Mouse (Mus musculus): ENCODE data around the gene Bmpr1a. TPM values are rescaled to one million over a fixed set of nuclear protein-coding genes. Genes with fewer than 3 reads are reported as not detected.

Bmpr1a gene
- polyA plus RNA-seq, 1 experiment from 2014 or later = 44.9 TPM

GRCm38 (mm10) chr14:34514120-34514519 lies 11.0 kb upstream of the Bmpr1a start:
- Histone ChIP-seq H3K4me3 (ENCODE audit: low read depth, low read length) (no peak overlapping the region), H3K4me2 (replicated peaks; ENCODE audit: low read depth, low read length) (no peak overlapping the region), H3K36me3 (ENCODE audit: control insufficient read depth, insufficient read depth, low read length) (no peaks in the 10 kb centered on the region), H3K9ac (ENCODE audit: low read depth, low read length) (no peak overlapping the region), H3K4me1 (replicated peaks; ENCODE audit: control insufficient read depth, insufficient read depth, low read length) (no peaks in the 10 kb centered on the region), H3K27ac (ENCODE audit: low read depth, low read length) (no peak overlapping the region), H3K9me3 (ENCODE audit: control insufficient read depth, low read length) (no peaks in the 10 kb centered on the region), H3K27me3 (ENCODE audit: control insufficient read depth, insufficient read depth, low read length) (no peaks in the 10 kb centered on the region)
- no peak for DNase-seq (ENCODE audit: low spot score)
- 60% methylated on average over 6 of the region's 6 CpGs for WGBS
- no peak for ATAC-seq (ENCODE audit: low FRiP score)

DNA sequence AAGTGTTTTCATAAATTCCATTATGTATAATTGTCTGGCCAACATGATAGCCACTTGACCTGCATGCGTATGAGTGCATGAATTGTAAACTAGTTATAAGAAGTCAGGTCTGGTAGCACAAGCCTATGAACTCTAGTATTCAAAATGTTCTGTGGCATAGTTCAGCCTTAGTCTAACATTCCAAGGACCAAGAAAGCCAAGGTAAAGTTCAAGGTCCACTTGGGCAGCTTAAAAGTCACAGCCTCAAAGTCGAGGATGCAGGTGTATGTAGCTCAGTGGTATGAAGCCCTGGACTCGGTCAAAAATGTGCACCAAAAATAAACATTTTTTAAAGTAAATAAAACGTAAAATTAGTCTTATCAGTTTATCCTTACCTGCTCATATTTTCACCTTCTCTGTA lies 9.5 kb upstream of the Bmpr1a start:
- H3K9ac ChIP-seq (ENCODE audit: low read depth, low read length) = no peak overlapping the region
- ATAC-seq (ENCODE audit: low FRiP score) (no peak), DNase-seq (ENCODE audit: low spot score) (no peak)
- H3K4me3 ChIP-seq (ENCODE audit: low read depth, low read length) = no peak overlapping the region
- H3K27me3 ChIP-seq (ENCODE audit: control insufficient read depth, insufficient read depth, low read length) = no peaks in the 10 kb centered on the region
- WGBS = 86% methylated on average over 4 of the region's 4 CpGs
- no peak overlapping the region for H3K27ac ChIP-seq (ENCODE audit: low read depth, low read length)
- H3K9me3 ChIP-seq (ENCODE audit: control insufficient read depth, low read length) = no peaks in the 10 kb centered on the region
- 0 out of 2 replicates have a peak, but pooled peaks cover 2% of the 10 kb centered on the region for H3K4me1 ChIP-seq (replicated peaks; ENCODE audit: control insufficient read depth, insufficient read depth, low read length)
- no peaks in the 10 kb centered on the region for H3K36me3 ChIP-seq (ENCODE audit: control insufficient read depth, insufficient read depth, low read length)
- H3K4me2 ChIP-seq (replicated peaks; ENCODE audit: low read depth, low read length) = no peak overlapping the region

DNA sequence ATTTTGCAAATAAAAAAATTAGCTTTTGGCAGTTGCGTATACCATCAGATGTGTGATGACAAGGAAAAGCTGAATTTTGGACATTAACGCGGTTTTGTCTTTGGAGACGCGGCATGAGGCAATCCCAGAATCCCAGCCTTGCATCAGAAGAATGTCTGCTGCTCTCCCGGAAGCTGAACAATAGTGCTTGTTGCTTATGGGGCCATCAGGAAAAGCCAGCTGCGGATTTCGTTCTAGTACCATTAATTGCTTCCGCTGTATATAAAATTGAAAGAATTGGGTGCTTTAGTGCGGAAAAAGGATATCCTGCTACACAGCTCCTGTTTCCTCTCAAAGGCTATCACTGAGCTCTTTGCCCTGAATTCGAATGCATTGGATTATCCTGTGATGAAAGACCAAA lies 8.8 kb upstream of the Bmpr1a start:
- ATAC-seq (ENCODE audit: low FRiP score) = no peak
- no peak overlapping the region for H3K4me3 ChIP-seq (ENCODE audit: low read depth, low read length)
- no peaks in the 10 kb centered on the region for H3K36me3 ChIP-seq (ENCODE audit: control insufficient read depth, insufficient read depth, low read length)
- no peak overlapping the region for H3K9ac ChIP-seq (ENCODE audit: low read depth, low read length)
- H3K4me2 ChIP-seq (replicated peaks; ENCODE audit: low read depth, low read length) = no peak overlapping the region
- no peaks in the 10 kb centered on the region for H3K27me3 ChIP-seq (ENCODE audit: control insufficient read depth, insufficient read depth, low read length)
- H3K4me1 ChIP-seq (replicated peaks; ENCODE audit: control insufficient read depth, insufficient read depth, low read length) = 0 out of 2 replicates have a peak, but pooled peaks cover 2% of the 10 kb centered on the region
- H3K9me3 ChIP-seq (ENCODE audit: control insufficient read depth, low read length) = no peaks in the 10 kb centered on the region
- no peak for DNase-seq (ENCODE audit: low spot score)
- H3K27ac ChIP-seq (ENCODE audit: low read depth, low read length) = no peak overlapping the region
- 86% methylated on average over 11 of the region's 11 CpGs for WGBS

DNA sequence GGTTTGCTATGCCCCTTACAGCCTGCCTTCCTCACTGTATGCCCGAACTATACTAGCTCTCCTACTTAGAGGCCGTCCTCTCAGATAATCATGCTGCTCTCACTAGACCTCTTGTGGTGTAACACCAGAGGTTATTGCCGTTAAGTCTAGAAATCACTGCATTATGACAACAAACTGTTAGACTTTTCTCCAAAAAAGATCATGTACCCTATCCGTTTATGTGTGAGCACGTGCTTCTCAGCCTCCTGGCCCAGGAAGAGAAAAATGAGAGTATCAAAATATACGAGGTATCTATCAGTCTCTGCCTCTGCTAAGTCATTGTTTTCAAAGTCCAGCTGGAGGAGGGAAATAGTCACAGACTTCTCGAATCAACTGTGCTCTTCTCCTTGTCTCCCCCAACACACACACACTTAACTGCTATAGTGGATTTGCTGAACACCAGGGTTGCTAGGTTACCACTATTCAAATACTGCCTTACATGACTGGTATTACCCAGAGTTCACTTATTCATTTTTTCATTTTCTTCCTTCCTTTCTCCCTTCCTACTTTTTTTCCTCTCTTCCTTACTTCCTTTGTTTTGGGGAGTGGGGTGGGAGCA lies 5.8 kb upstream of the Bmpr1a start:
- no peak for DNase-seq (ENCODE audit: low spot score)
- H3K9me3 ChIP-seq (ENCODE audit: control insufficient read depth, low read length) = no peaks in the 10 kb centered on the region

DNA sequence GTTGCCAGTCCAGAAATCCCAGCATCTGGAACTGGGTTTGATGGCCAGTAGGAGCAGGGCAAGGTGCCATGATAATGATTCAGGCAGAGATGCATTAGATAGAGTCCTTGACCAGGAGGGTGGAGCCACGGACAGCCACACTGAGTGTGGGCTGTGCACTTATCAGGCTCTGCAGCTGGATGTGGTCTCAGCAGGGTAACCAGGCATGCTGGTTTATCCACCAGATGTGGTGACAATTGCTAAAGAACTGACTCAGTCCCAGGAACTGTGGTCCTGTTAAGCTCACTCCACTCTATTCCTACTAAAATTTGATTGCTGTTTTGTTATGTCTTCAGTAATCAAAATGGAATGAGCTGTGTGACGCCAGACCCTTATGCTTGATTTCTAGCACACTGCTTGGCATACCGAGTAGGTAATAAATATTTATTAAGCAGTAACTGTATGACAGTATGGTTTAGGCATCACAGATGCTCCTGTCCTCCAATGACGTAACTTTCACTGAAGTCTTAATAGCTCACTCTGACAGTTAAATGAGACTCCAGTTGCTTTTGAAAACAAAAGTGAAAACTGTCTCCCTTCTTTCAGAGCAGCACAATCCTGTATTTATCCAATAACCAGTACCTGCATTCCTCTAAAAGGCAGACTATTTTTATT lies 5.2 kb upstream of the Bmpr1a start:
- Histone ChIP-seq H3K4me3 (ENCODE audit: low read depth, low read length) (no peak overlapping the region), H3K9ac (ENCODE audit: low read depth, low read length) (no peak overlapping the region), H3K4me2 (replicated peaks; ENCODE audit: low read depth, low read length) (no peak overlapping the region), H3K36me3 (ENCODE audit: control insufficient read depth, insufficient read depth, low read length) (no peaks in the 10 kb centered on the region), H3K27me3 (ENCODE audit: control insufficient read depth, insufficient read depth, low read length) (no peaks in the 10 kb centered on the region), H3K4me1 (replicated peaks; ENCODE audit: control insufficient read depth, insufficient read depth, low read length) (0 out of 2 replicates have a peak, but pooled peaks cover 2% of the 10 kb centered on the region), H3K9me3 (ENCODE audit: control insufficient read depth, low read length) (no peaks in the 10 kb centered on the region), H3K27ac (ENCODE audit: low read depth, low read length) (no peak overlapping the region)
- DNase-seq (ENCODE audit: low spot score) (no peak), ATAC-seq (ENCODE audit: low FRiP score) (peak; percentile 50; the same call in 1 of the 2 replicates)
- 55% methylated on average over 4 of the region's 4 CpGs for WGBS

More for the DNA sequence above, 5.8 kb upstream of the Bmpr1a start:
- H3K4me2 ChIP-seq (replicated peaks; ENCODE audit: low read depth, low read length) = no peak overlapping the region
- H3K4me1 ChIP-seq (replicated peaks; ENCODE audit: control insufficient read depth, insufficient read depth, low read length) = 0 out of 2 replicates have a peak, but pooled peaks cover 2% of the 10 kb centered on the region
- 60% methylated on average over 7 of the region's 7 CpGs for WGBS
- no peak for ATAC-seq (ENCODE audit: low FRiP score)
- H3K9ac ChIP-seq (ENCODE audit: low read depth, low read length) = no peak overlapping the region
- H3K36me3 ChIP-seq (ENCODE audit: control insufficient read depth, insufficient read depth, low read length) = no peaks in the 10 kb centered on the region
- no peak overlapping the region for H3K4me3 ChIP-seq (ENCODE audit: low read depth, low read length)
- no peaks in the 10 kb centered on the region for H3K27me3 ChIP-seq (ENCODE audit: control insufficient read depth, insufficient read depth, low read length)
- H3K27ac ChIP-seq (ENCODE audit: low read depth, low read length) = no peak overlapping the region

DNA sequence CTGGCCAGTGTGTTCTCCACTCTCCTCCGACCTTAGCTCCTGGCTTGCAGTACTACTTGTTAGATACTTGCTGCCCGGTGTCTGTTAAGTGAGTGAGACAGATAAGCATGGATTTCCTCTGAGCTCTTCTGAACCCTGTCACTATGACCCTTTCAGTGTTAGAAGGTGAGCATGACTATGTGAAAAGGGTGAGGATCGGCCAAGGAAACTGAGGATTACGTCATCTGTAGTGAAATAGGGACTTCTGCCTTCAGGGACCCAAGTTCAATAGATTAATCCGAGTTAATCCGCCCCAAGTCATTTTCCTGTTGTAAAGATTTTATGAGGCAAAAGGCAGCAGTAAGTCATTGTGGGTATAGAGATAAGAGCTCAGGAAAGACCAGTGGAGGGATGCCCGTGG lies 2.2 kb upstream of the Bmpr1a start:
- ATAC-seq (ENCODE audit: low FRiP score) = no peak
- no peak for DNase-seq (ENCODE audit: low spot score)
- no peaks in the 10 kb centered on the region for H3K9me3 ChIP-seq (ENCODE audit: control insufficient read depth, low read length)
- H3K4me3 ChIP-seq (ENCODE audit: low read depth, low read length) = no peak overlapping the region
- no peak overlapping the region for H3K4me2 ChIP-seq (replicated peaks; ENCODE audit: low read depth, low read length)
- no peak overlapping the region for H3K9ac ChIP-seq (ENCODE audit: low read depth, low read length)
- no peaks in the 10 kb centered on the region for H3K36me3 ChIP-seq (ENCODE audit: control insufficient read depth, insufficient read depth, low read length)
- WGBS = 87% methylated on average over 7 of the region's 7 CpGs
- H3K4me1 ChIP-seq (replicated peaks; ENCODE audit: control insufficient read depth, insufficient read depth, low read length) = 0 out of 2 replicates have a peak, but pooled peaks cover 2% of the 10 kb centered on the region
- H3K27me3 ChIP-seq (ENCODE audit: control insufficient read depth, insufficient read depth, low read length) = no peaks in the 10 kb centered on the region
- no peak overlapping the region for H3K27ac ChIP-seq (ENCODE audit: low read depth, low read length)

- Histone ChIP-seq H3K9me3 (ENCODE audit: control insufficient read depth, low read length) (no peaks in the 10 kb centered on the region), H3K36me3 (ENCODE audit: control insufficient read depth, insufficient read depth, low read length) (no peaks in the 10 kb centered on the region), H3K27me3 (ENCODE audit: control insufficient read depth, insufficient read depth, low read length) (no peaks in the 10 kb centered on the region), H3K4me2 (replicated peaks; ENCODE audit: low read depth, low read length) (no peak overlapping the region), H3K27ac (ENCODE audit: low read depth, low read length) (no peak overlapping the region), H3K9ac (ENCODE audit: low read depth, low read length) (no peak overlapping the region), H3K4me1 (replicated peaks; ENCODE audit: control insufficient read depth, insufficient read depth, low read length) (peaks cover 2% of the 10 kb centered on the region; the same call in 1 of the 2 replicates), H3K4me3 (ENCODE audit: low read depth, low read length) (no peak overlapping the region)
- ATAC-seq (ENCODE audit: low FRiP score) (no peak), DNase-seq (ENCODE audit: low spot score) (no peak)
- 93% methylated on average over 5 of the region's 5 CpGs for WGBS
These were observed 1.2 kb upstream of the Bmpr1a start for GRCm38 (mm10) chr14:34504377-34504776.

GRCm38 (mm10) chr14:34503759-34504158 lies 618 bp upstream of the Bmpr1a start:
- Histone ChIP-seq H3K4me1 (replicated peaks; ENCODE audit: control insufficient read depth, insufficient read depth, low read length) (peaks cover 2% of the 10 kb centered on the region; the same call in 1 of the 2 replicates), H3K9me3 (ENCODE audit: control insufficient read depth, low read length) (no peaks in the 10 kb centered on the region), H3K36me3 (ENCODE audit: control insufficient read depth, insufficient read depth, low read length) (no peaks in the 10 kb centered on the region), H3K27ac (ENCODE audit: low read depth, low read length) (no peak overlapping the region), H3K4me2 (replicated peaks; ENCODE audit: low read depth, low read length) (peak overlapping the region; percentile 45; the same call in 1 of the 2 replicates), H3K9ac (ENCODE audit: low read depth, low read length) (no peak overlapping the region), H3K4me3 (ENCODE audit: low read depth, low read length) (no peak overlapping the region), H3K27me3 (ENCODE audit: control insufficient read depth, insufficient read depth, low read length) (no peaks in the 10 kb centered on the region)
- 41% methylated on average over 6 of the region's 6 CpGs for WGBS
- ATAC-seq (ENCODE audit: low FRiP score) = no peak
- DNase-seq (ENCODE audit: low spot score) = no peak
